Mouse (Mus musculus) testis, postnatal 10 days (tissue): Measurements from ENCODE around the gene 4930523C07Rik.

Source experiments
- DNase-seq: peaks from one replicate; pipeline ENCODE4 v3.0.0; 2021; ENCODE audit warnings: low spot score

Gene 4930523C07Rik

DNA sequence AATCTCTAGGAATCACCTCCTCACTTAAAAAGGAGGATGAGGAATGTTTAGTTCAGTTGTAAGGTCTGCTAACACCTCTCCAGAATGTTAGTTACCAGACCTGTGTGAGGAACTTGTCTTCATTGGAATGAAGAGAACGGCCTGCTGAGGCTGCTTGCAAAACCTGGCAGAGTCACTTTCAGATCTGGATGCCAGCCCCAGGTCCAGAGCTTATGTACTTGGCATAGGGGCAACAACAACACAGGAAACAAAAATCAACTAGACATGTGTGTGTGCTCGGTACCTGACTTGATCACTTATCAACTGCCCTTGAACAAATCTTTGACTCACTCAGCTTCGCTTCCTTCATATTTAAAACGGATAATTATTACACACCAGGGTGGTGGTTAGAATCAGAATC, 2.6 kb downstream of the 4930523C07Rik start:
- DNase-seq, result no peak

DNA sequence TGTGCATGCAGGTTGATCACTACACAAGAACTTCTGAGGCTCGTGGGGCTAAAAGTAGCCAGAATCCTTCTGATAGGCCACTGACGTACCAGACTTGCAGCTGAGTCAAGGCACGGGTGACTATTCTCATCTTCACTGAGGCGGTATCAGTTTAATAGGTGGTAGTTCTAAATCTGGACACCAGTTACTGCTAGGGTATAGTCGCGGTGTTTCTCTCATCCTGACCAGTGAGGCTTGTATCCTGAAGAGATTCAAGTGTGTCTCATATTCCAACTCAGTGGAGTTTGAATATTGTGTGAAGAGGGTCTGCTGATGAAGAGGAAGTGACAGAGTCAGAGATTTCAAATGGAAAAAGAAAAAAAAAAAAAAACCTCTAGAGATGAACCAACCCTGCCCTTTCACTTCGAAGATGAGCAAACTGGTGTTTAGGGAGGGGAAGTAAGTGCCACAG, 3.3 kb downstream of the 4930523C07Rik start:
- DNase-seq, result no peak

DNA sequence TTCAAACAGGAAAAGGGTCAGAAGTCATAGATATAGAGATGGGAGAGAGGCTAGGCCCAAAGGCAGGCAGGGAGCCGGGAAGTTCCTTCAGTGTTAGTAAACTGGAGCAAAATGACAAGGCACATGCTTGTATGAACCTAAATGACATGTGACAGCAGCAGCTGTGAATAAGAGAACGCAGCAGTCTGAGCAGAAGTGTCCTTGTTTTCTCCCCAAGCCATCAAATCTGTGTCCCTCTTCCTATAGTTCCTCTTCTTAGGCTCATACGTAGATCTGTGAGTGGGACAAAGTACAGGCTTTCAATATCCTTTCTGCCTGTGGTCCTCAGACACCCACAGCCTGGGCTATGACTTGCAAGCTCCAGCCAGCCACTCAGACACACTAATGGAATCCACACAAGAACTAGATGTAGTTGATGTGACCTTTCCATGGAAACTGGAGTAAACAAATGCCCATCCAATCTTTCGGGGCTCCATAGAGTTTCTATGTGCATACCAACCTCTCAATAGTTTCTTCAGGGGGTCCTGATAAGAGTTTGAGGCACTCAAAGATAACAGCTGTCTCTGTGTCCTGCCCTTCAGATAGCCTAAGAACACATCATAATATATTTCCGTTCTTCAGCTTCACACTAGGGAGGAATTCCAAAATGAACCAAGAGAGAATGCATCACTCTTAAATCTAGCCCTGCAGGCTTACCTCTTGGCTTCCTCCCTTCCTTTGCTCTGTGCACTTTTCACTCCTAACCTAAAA, 5.1 kb downstream of the 4930523C07Rik start:
- DNase-seq, result no peak

DNA sequence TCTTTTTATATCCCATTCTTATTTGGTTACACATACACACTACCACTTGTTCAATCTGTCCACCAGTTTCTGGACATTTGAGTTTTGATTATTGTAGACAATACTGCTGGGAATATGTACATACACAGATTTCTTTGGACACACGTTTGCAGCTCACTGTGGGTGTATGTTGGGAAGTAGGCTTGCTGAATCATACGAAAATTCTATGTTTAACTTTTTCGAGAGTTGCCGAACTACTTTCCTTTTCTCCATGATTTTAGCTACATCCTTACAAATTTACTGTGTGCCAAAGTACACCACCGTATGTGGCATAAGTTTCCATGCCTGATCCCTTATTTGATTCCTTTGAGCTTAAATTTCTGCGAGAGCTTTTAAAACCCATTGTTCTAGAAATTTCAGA, 6.7 kb downstream of the 4930523C07Rik start:
- no peak for DNase-seq

DNA sequence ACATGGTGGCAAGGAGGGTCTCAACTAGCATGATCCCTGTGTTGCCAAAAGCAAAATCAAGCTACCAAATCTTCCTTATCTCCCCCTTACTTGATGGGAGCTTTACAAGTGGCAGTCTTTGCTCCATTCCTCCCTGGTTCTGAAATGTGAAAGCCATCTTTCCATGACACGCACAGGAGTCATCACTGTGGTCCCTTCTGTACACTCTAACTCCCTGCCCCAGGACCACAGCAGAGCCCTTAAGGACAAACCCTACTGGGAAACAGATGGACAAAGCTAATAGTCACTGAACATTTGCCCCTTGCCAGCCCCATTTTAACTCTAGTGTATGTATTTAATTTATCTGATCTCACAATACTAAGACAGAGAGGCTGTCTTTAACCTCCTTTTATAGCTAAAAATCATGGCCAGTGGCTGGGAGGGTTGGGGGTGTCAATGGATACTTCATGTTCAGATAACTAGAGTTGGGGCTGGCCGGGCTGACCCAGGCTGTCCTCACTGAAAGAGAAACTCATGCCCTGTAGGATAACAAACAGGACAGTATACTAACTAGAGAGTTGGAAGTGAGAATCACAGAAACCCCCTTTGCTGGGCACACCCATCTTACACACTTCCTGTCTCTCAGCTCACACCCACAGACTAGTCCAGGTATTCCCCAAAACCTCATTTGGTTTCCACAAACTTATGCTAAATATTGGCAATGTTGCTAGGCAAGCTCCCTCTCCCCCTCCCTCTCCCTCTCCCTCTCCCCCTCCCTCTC, 8.6 kb downstream of the 4930523C07Rik start:
- DNase-seq, result no peak

DNA sequence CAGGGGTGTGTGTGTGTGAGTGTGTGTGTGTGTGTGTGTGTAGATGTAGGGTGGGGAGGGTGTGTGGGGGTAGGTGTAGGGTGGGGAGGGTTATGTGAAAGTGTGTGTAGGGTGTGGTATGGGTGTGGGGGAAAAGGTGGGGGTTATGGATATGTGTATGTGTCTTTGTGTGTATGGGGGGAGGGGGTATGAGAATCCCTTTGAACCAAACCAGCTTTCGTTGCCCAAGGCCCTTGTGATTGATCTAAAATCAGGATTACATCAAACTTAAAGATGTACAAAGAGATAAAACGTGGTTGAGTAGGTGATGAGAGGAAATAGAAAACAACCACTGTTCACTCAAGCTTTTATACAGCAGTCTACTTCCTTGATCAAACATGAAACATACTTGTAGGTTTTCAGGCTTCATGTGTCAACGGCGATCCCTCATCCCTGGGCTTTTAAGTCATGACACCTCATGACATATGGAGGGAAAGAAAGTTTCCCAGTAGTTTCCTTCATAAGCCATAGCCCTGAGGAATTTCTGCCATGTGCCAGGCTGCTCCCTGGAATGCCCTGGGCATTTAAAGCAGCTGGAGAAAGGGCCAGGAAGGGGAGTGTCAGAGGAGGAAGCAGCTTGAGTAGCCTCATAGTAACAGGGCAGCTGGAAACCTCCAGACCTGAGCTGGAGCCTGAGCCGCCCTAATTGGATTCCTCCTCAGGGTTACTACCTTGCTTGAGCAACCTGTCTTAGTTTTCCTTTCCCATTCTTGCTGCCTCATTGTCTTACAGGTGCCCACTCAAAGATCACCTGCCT, 9.5 kb downstream of the 4930523C07Rik start:
- no peak for DNase-seq

DNA sequence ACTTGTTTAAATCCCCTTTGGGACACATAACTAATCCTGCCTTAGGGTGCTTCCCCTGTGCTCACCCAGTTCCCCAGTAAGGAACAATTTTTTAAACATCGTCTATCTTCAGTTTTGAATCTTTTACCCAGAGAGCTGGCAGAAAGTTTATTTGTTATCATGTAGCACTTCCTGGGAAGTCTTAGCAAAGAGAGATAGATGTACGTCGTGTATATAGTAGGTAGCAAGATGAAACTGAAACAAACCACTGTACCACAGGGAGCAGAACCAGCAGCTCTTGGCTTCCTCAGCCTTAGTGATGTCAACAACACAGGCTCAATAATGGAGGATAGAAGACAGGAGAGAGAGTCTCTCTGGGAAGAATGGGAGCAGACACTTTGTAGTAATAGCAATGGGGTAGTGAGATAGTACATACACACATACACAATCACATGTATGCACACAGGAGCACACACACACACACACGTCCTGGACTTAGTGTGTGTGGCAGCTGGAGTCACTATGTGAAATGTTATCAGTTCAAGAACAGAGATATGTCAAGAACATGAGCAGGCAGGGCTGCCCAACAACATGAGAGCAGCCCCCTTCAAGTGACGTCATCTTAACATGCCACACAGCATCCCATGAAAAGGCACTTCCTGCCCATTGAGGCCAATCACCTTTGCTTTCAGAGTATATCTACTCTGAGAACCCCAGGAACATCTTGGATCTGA, 10.3 kb downstream of the 4930523C07Rik start:
- no peak for DNase-seq

DNA sequence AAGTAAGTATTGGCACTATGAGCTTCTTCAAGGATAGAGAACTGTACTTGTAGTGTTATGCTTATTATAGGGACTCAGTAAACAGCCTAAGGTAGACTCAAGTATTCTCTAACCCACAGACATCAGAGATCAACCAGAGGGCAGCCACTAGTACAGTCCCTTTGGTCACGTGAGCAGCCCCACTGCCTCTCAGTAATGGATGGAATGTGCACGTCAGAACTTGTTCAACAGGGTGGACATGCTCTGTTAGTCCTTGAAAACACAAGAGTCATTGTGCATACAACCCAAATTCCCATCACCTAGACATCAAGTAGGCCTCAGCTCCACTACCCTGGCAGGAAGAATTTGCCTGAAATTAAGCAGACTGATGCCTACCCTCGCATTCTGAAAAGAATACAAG, 13.5 kb downstream of the 4930523C07Rik start:
- DNase-seq, result no peak

DNA sequence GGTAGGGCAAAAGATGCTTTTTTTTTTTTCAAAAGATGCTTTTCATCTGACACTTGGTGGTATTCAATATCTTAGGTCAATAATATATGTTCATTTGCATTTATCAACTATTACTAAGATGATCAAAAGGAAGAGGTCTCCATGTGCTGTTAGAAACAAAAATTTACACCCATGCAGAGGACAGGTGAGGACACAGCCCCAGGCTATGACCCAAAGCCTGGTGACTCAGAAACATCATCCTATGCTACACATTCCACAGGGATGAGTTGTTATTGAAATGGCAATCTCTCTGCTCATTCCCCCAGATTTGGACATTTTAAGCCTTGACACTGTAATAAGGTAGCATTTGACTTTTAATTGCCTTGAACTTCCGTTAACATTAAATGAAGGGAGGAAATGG, 15.7 kb downstream of the 4930523C07Rik start:
- DNase-seq, result no peak

DNA sequence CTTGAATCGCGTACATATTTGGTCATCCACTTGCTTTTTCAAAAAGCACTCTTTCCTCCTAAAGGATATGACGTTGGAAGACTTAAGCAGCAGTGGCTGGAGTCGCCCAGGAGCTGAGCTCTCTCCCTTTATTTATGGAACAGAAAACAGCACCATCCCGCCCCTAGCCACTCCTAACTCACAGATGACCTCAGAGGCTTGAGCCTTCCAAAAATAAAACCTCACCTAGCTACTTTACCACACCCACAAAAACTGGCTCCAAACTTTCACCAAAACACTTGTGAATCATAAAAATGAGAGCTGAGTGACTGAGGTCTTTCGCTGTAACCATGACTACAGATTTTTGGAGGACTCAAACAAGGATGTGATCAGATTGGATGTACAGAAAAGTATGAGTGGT, 16.4 kb downstream of the 4930523C07Rik start:
- DNase-seq, result no peak

DNA sequence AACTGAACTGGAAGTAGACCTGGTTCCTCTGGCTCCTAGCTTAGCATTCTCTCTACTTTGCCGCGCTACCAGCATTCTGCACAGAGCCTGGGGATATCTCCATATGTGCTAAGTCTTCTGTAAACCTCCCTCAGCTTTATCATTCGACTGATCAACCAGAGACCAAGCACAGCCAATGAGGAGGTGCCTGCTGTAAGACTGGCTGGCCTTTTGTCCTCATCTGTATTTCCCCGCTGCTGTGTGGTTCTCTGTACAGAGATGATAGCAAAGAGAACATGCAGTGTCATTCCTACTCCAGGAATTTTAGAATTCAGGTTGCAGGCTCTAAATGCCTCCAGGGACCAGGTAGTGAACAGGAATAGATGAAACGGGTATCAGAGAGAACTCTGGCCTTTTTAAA, 17.1 kb downstream of the 4930523C07Rik start:
- DNase-seq, result no peak

DNA sequence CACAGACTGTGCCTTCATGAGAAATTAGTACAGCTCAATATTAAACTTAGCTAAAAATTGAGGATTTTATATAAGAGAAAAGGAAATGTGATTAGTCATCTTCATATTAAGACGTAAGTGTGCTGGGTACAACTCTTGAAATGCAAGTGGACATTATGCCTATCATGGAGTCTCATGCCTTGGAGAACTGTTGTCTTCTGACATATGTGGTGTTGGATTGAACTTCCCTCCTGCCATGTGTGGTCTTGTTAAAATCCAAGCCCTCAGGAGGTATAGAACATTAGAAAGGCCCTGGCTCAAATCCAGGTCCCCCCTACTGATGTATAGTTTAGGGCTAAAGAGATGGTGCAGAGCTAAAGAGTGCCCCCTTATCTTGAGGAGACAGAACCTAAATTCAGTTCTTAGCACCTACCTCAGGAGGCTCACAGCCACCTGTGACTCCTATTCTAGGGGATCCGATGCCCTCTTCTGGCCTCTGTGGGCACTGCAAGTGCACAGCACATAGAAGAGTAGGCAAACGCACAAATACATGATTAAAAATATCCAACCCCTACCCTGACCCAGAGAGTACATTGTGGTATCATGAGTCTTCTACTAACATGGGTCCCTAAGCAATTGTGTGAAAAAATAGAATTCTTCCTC, 17.7 kb downstream of the 4930523C07Rik start:
- peak; percentile 59 for DNase-seq

DNA sequence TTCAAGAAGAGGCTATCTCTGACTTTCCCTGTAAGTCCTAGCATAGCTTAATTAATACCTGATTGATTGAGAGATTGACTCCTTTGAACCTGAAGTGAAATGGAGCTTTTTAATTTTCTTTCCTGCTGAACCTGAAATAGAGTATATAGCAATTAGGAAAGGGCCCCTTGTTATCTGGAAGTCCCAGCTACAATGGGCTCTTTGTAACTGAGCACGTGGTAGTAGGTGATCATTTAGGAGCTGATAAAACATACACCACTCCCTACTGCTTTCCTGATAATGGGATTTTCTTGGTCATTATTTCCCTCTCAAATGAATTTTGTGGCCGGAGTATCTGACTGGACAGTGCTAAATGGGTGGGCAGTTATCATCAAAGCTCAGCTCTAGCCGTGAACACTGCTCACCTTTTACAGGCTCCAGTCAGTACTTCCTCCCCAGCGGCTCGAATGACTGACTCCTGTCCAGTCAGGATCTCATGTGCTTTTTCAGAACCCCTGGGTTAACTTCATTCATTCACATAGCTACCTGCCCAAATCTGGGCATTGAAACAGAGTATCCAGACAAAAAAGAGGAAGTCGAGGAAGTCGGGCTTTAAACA, 20.5 kb downstream of the 4930523C07Rik start:
- DNase-seq, result no peak

DNA sequence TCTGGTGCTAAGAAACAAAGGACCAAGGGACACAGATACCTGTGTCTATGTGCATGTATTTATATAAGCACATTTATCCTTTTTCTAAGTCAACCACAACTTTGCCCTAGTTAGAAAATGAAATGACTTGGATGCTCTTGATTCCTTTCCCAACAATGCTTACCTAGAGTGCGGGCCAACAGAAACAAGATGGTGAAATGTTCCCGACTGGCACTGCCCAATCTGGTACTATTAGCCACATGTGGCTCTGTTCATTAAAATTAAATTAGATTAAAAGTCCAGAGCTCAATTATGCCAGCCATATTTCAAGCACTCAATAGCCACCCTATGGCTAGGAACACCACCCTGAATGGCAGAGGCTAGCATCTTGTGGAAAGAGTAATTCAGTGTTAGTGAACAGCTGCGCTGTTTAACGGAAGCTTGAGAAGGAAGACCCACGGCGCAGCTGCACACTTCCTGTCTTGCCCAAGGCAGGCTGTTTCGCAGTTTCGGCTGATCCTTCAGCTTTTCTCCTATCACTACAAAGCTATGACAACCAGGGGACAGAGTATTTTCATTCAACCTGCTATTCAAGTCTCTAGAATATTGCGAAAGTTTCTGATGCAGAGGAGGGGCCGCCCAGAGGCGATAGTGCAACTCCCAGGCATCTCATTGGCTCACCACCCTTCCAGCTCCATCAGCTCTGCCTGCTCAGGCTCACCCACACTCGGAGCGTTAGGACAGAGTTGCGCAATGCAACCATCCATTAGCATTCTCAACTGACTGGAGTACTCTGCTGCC, 34.9 kb downstream of the 4930523C07Rik start:
- DNase-seq, result no peak

DNA sequence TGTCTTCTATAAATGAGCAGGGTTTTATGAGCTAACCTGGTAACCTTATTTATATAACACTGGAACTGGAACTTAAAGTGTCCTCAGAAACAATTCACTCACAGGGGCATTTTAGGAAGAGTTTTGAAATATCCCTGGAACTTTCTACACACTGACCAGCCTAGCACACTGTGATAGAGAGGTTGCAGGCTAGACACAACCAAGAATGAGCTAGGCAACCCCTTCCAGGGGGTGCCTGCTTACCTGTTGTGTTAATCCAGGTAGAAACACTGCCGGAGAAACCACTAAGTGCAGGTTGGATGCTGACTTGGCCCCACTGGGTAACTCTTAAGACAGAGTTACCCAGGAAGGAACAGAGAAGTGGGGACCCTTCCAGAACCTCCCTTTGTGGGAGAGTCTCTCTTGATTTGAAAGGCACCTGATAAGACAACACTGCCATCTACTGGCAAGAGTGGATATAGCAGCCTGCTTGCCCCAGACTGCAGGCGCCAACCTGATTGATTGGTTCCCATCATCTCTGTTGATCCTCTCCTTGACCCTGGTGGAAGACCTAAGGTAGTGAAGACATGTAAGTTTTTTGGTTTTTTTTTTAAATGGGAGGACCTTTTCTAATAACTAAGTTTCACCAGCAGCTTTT, 36.7 kb downstream of the 4930523C07Rik start:
- peak; percentile 91 for DNase-seq

DNA sequence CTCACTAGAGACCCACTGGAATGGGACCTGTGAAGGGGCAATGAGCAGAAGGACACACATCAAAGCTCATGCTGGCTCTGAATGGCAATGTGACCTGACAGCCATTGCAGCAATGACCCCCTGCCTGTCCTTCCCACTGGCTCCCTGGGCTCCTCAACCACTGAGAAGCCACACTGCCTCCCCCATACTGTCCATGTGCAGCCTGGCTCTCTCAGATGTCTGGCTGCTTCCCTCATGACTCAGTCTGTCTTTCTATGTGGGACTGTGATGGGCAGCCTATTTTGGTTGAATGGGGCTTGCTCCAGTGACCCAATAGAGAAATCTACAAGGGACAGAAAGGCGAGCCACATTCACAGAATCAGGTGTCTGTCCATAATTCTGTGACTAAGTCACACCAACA, 38.5 kb downstream of the 4930523C07Rik start:
- no peak for DNase-seq

DNA sequence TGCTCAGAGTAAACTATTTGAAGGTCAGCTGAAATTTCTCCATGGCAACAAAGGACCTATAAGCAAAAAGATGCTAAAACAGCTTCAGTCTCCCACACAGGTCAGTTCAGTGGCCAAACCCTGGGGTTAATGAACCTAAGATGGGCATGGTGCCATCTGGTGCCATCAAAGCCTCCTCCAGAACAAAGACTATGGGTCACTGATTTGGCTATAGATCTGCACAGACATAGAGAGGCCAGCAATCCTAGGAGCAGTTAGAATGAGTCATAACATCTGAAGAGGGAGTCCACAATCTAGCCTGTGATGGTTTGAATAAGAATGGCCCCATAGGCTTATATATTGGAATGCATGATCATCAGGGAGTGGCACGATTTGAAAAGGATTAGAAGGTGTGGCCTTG, 40.1 kb downstream of the 4930523C07Rik start:
- no peak for DNase-seq

DNA sequence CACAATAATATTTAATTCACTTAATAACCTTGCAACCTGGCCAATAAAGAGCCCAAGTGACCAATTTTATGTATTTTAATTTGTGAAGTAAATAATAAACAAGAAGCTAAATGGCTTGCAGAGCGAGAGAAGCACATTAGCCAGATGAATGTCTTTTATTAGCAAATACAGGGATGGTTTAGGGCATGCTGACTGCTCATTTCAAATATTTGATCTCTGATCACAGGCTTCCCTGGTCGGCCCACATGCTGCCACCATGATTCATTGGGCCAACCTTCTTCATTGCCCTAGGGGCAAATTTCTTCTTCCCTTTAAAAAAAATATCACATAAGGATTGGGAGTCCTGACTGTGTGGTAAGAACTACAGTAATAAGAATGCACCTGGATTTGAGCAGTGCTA, 42.5 kb downstream of the 4930523C07Rik start:
- no peak for DNase-seq

DNA sequence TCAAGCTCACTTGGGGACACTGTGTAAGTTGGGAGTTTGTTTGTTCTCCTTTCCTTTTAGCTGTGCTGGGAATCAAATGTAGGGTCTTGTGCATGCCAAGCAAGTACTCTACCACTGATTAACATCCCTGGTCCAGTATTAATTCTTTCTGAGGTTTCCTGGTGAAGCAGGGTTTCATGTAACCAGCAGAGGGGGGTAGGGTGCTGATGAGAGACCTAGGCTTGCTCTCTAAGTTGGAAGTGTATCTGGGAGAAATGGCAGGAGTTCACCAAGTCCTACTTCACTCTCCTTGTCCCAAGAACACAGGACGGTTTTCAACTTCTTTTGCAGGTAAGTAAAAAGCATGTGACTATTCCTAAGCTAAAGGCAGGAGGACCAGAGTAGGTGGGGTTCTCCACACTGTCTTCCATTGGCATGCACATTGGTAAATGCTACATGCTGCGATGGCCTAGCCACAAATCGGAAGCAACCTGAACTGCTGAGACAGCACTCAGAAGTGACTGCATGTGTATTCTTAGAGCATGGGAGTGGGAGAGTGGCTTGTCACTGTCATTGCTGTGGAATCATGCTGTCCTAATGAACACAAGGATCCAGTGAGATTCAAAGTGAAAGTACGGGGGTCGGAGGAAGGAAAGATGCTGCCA, 55.6 kb downstream of the 4930523C07Rik start:
- no peak for DNase-seq
